Mouse (Mus musculus): ENCODE measurements around the gene Gm10999.
"Not testable (repeated sequence)": the region's sequence is repeated elsewhere in the genome, so short reads cannot be mapped to it uniquely, and the experiment has no call there.

Gm10999 gene

GRCm38 (mm10) chr8:129131561-129131960 lies at the start of gene Gm10999:
Gm10999 (minus strand) TSS chr8:129131661.
- ChIA-PET POLR2A (no interaction called here), CTCF (no interaction called here)

- ChIA-PET POLR2A (interaction anchor here in 1 of 4 experiments (0.6 kb wide), 1 partner anchor 102 kb away, joined by 3 read pairs; no protein-coding TSS in a partner anchor), CTCF (no interaction called here)
These were observed 2.0 kb upstream of the Gm10999 start for GRCm38 (mm10) chr8:129133475-129133874.

GRCm38 (mm10) chr8:129115761-129116160 lies 15.7 kb downstream of the Gm10999 start:
- POLR2A ChIA-PET, result interaction anchor here in 1 of 4 experiments (1.9 kb wide), 1 partner anchor 14 kb away, joined by 6 read pairs; no protein-coding TSS in a partner anchor
- CTCF ChIA-PET, result not testable (repeated sequence)
